Mouse (Mus musculus): ENCODE measurements at regions not wholly inside any gene's neighbourhood (a gene's known extent, or its start where the extent isn't known, plus 50 kb on each side); places are given as distances from the start of the nearest gene placed in this dataset.

GRCm38 (mm10) chr16:9270099-9270498, 440.2 kb downstream of the 1810013L24Rik start:
- dilution Hi-C loops (cut with MboI; ENCODE audit: extremely low pct_ligation_motif_present, extremely low pct_unique_long_range_greater_than_20kb, low sequenced_read_pairs), result no loop called here
- H3K4me3 ChIP-seq (replicated peaks in 1 of 3; ENCODE audit: low read depth in 2 of 3, low read length in 2 of 3, poor library complexity in 1 of 3), result no peak overlapping the region
- TF ChIP-seq UBTF (IDR thresholded peaks at IDR 0.05; ENCODE audit: low read depth, low read length), result no peak
- TF ChIP-seq CHD2 (IDR thresholded peaks at IDR 0.05; ENCODE audit: low read length), result no peak
- no peak for TF ChIP-seq RCOR1 (conservative IDR thresholded peaks at IDR 0.05; ENCODE audit: low read depth, low read length)
- TF ChIP-seq USF2 (conservative IDR thresholded peaks at IDR 0.05; ENCODE audit: low read depth, low read length), result no peak
- no peak for TF ChIP-seq POLR2A (IDR thresholded peaks at IDR 0.05; ENCODE audit: low read depth, low read length)
- TF ChIP-seq USF1 (IDR thresholded peaks at IDR 0.05; ENCODE audit: low read depth, low read length), result no peak
- TF ChIP-seq KAT2A (IDR thresholded peaks at IDR 0.05; ENCODE audit: insufficient replicate concordance, low read length), result no peak
- TF ChIP-seq ETS1 (conservative IDR thresholded peaks at IDR 0.05; ENCODE audit: low read depth, low read length), result no peak
- no peak for TF ChIP-seq ELF1 (IDR thresholded peaks at IDR 0.05; ENCODE audit: low read depth, low read length)
- TF ChIP-seq MEF2A (IDR thresholded peaks at IDR 0.05; ENCODE audit: borderline replicate concordance, low read depth, low read length), result no peak
- TF ChIP-seq IRF4 (IDR thresholded peaks at IDR 0.05; ENCODE audit: low read depth, low read length), result no peak
- TF ChIP-seq MAX (IDR thresholded peaks at IDR 0.05; ENCODE audit: low read length), result no peak
- no peak for TF ChIP-seq E2F4 (IDR thresholded peaks at IDR 0.05; ENCODE audit: insufficient replicate concordance, low read depth, low read length)
- TF ChIP-seq MXI1 (IDR thresholded peaks at IDR 0.05; ENCODE audit: low read depth, low read length), result no peak
- no peak for TF ChIP-seq SMC3 (IDR thresholded peaks at IDR 0.05; ENCODE audit: low read depth, low read length)
- TF ChIP-seq TCF12 (IDR thresholded peaks at IDR 0.05; ENCODE audit: low read depth, low read length), result no peak
- no peak for TF ChIP-seq NELFE (IDR thresholded peaks at IDR 0.05; ENCODE audit: low read depth, low read length)
- no peak for TF ChIP-seq BHLHE40 (IDR thresholded peaks at IDR 0.05; ENCODE audit: low read depth, low read length)
- no peak overlapping the region for H3K9ac ChIP-seq (ENCODE audit: insufficient read depth, low read depth)
- no peaks in the 10 kb centered on the region for H3K4me1 ChIP-seq (ENCODE audit: control insufficient read depth in 1 of 2, insufficient read depth in 2 of 2)
- no peaks in the 10 kb centered on the region for H3K27me3 ChIP-seq (replicated peaks)
- in situ Hi-C loops (cut with MboI; ENCODE audit: low pct_ligation_motif_present, low pct_unique_long_range_greater_than_20kb, low sequenced_read_pairs), result no loop called here
- DNase-seq (ENCODE audit: extremely low read depth), result no peak
- H3K4me2 ChIP-seq (ENCODE audit: insufficient read depth, low read depth, poor library complexity, severe bottlenecking), result no peak overlapping the region
- no peak overlapping the region for H3K27ac ChIP-seq (ENCODE audit: insufficient read depth, low read depth)
- no peaks in the 10 kb centered on the region for H3K79me2 ChIP-seq (replicated peaks; ENCODE audit: control insufficient read depth, extremely low read depth, insufficient read depth, poor library complexity, severe bottlenecking)
- H3K9me3 ChIP-seq (replicated peaks; ENCODE audit: low read length), result no peaks in the 10 kb centered on the region
- H3K36me3 ChIP-seq (replicated peaks in 1 of 2; ENCODE audit: control insufficient read depth in 1 of 2, insufficient read depth in 1 of 2, low read length in 1 of 2), result no peaks in the 10 kb centered on the region

DNA sequence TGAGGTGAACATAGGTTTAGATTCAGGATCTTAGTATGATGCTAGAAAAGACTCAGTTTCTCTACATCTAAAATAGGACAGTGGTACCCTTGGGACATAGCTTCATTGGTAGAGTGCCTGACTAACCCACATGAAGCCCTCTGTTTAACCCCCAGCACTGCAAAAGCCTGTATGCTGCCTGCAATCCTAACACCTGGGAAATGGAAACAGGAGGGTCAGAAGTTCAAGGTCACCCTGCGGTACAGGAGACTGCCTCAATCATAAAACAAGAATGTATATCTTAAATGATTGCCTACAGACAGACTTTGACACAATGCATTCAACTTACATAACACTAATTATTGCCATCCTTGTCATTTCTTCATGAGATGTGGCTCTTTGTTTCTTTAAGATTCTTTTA, 440.8 kb downstream of the 1810013L24Rik start:
- H3K27ac ChIP-seq (ENCODE audit: insufficient read depth, low read depth), result no peak overlapping the region
- no peak overlapping the region for H3K9ac ChIP-seq (ENCODE audit: insufficient read depth, low read depth)
- no peaks in the 10 kb centered on the region for H3K79me2 ChIP-seq (replicated peaks; ENCODE audit: control insufficient read depth, extremely low read depth, insufficient read depth, poor library complexity, severe bottlenecking)
- in situ Hi-C loops (cut with MboI; ENCODE audit: low pct_ligation_motif_present, low pct_unique_long_range_greater_than_20kb, low sequenced_read_pairs), result no loop called here
- H3K4me3 ChIP-seq (replicated peaks in 1 of 3; ENCODE audit: low read depth in 2 of 3, low read length in 2 of 3, poor library complexity in 1 of 3), result no peak overlapping the region
- H3K27me3 ChIP-seq (replicated peaks), result no peaks in the 10 kb centered on the region
- dilution Hi-C loops (cut with MboI; ENCODE audit: extremely low pct_ligation_motif_present, extremely low pct_unique_long_range_greater_than_20kb, low sequenced_read_pairs), result no loop called here
- no peak for DNase-seq (ENCODE audit: extremely low read depth)
- H3K36me3 ChIP-seq (replicated peaks in 1 of 2; ENCODE audit: control insufficient read depth in 1 of 2, insufficient read depth in 1 of 2, low read length in 1 of 2), result no peaks in the 10 kb centered on the region
- TF ChIP-seq ETS1 (conservative IDR thresholded peaks at IDR 0.05; ENCODE audit: low read depth, low read length) (no peak), CTCF (conservative IDR thresholded peaks at IDR 0.05 in 1 of 2, IDR thresholded peaks at IDR 0.05 in 1 of 2; ENCODE audit: low read depth in 2 of 2, low read length in 2 of 2) (no peak), EP300 (IDR thresholded peaks at IDR 0.05; ENCODE audit: low read length) (no peak)
- H3K4me2 ChIP-seq (ENCODE audit: insufficient read depth, low read depth, poor library complexity, severe bottlenecking), result no peak overlapping the region
- no peaks in the 10 kb centered on the region for H3K9me3 ChIP-seq (replicated peaks; ENCODE audit: low read length)
- no peaks in the 10 kb centered on the region for H3K4me1 ChIP-seq (ENCODE audit: control insufficient read depth in 1 of 2, insufficient read depth in 2 of 2)

Data from CH12.LX (cell line).